Mouse (Mus musculus) mesoderm, embryonic 11.5 days (tissue): ENCODE results near the gene Mcm6.
"Not testable (repeated sequence)": the region's sequence is repeated elsewhere in the genome, so short reads cannot be mapped to it uniquely, and the experiment has no call there.

Experiments
- DNase-seq: peaks from one replicate; pipeline ENCODE4 v3.0.0-alpha.2; 2012; ENCODE audit warnings: low read depth, low spot score

The Mcm6 gene

GRCm38 (mm10) chr1:128330313-128330712 is 29.2 kb downstream of the Mcm6 start:
- no peak for DNase-seq

GRCm38 (mm10) chr1:128328218-128328617 is 31.2 kb downstream of the Mcm6 start, which contains the start of gene Lct:
Lct (minus strand) TSS chr1:128328318.
- no peak for DNase-seq

- DNase-seq = no peak
Measured at GRCm38 (mm10) chr1:128327165-128327564, 32.3 kb downstream of the Mcm6 start.

- DNase-seq = no peak
Measured at GRCm38 (mm10) chr1:128324776-128325175, 34.7 kb downstream of the Mcm6 start.

GRCm38 (mm10) chr1:128323026-128323643 is 36.3 kb downstream of the Mcm6 start:
- DNase-seq = no peak

- DNase-seq = not testable (repeated sequence)
Measured at GRCm38 (mm10) chr1:128319266-128319665, 40.2 kb downstream of the Mcm6 start.

GRCm38 (mm10) chr1:128314665-128315064 is 44.8 kb downstream of the Mcm6 start:
- DNase-seq = no peak

- no peak for DNase-seq
Measured at GRCm38 (mm10) chr1:128309043-128309442, 50.4 kb downstream of the Mcm6 start.

GRCm38 (mm10) chr1:128303900-128304299 is 55.6 kb downstream of the Mcm6 start:
- DNase-seq = no peak

GRCm38 (mm10) chr1:128295717-128296528 is 63.5 kb downstream of the Mcm6 start:
- DNase-seq = no peak

GRCm38 (mm10) chr1:128295296-128295695 is 64.2 kb downstream of the Mcm6 start:
- no peak for DNase-seq

- no peak for DNase-seq
Measured at GRCm38 (mm10) chr1:128293524-128293923, 65.9 kb downstream of the Mcm6 start.

- no peak for DNase-seq
Measured at GRCm38 (mm10) chr1:128290295-128290694, 69.2 kb downstream of the Mcm6 start.

- DNase-seq = no peak
Measured at GRCm38 (mm10) chr1:128285136-128285535, 74.3 kb downstream of the Mcm6 start.

GRCm38 (mm10) chr1:128284157-128284690 is 75.2 kb downstream of the Mcm6 start:
- no peak for DNase-seq

GRCm38 (mm10) chr1:128282924-128283323 is 76.5 kb downstream of the Mcm6 start:
- DNase-seq = no peak

- DNase-seq = no peak
Measured at GRCm38 (mm10) chr1:128281753-128282152, 77.7 kb downstream of the Mcm6 start.
